Mouse (Mus musculus) kidney, adult 2 months (tissue): ENCODE data around the gene Obox6.

Experiments
- CTCF ChIP-seq: fragments of 200-500 bp; conservative IDR thresholded peaks from 2 replicates; pipeline ENCODE4 v1.5.1; 2011; ENCODE audit warnings: low read depth, mild to moderate bottlenecking, control low read depth, low read length, moderate library complexity, mixed read lengths; ENCODE audit not compliant: insufficient read depth, insufficient read length
- POLR2A ChIP-seq: fragments of 200-500 bp; IDR thresholded peaks from one replicate; pipeline ENCODE4 v1.6.1; 2011; ENCODE audit warnings: low read depth, low read length, control low read depth

- no peak for TF ChIP-seq CTCF
- TF ChIP-seq POLR2A, result no peak
Observed at GRCm38 (mm10) chr7:15879756-15880155, 40.3 kb upstream of the Obox6 start, which contains the start of gene Crx.
